Mouse (Mus musculus): Measurements from ENCODE around the gene Eif1ad.
A peak's percentile ranks its signal among the peaks of the same experiment; 100 is the strongest.
"Not testable (repeated sequence)": the region's sequence is repeated elsewhere in the genome, so short reads cannot be mapped to it uniquely, and the experiment has no call there.

Gene Eif1ad

DNA sequence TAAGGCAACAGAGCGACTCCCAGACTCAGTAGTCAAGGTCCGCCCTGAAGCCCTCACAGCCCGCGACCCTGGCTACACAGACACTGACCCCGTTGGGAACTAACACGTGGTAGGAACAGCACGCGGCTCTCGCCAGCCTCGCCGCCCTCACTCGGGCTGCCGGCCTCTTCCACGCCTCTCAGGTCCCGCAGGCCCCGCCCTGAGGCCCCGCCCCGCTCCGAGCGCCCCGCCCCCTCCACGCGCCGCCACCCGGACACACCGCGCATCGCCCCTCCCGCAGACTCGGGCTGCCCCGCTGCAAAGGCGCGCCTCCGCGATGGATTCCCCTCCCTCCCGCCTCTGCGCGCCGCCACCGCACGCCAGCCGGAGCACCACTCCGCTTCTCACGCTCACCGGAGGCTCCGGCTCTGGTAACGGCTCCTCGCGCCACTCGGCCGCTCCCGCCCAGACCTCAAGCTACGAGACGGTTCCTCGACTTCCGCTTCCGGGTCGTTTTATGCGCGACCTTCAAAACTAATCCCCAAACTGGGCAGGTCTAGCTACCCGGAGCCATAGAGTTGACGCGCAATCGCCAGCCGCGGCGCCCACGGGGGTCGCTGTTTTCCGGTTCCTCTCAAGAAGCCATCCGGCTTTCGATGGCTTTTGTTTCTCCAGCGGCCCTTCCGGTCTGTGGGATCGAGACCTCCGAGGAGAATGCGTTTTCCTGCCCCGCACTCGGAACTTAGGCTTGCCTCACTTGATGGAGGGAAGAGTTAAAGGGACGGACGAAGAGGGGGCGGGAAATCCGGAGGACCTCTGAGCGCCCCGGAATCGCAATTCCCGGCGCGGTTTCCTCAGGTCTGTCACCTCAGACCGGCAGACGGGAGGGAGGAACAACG is at the start of gene Eif1ad:
Eif1ad (plus strand) TSS at position 567 of the 878 bp plus-strand sequence.
- peak; percentile 94 for DNase-seq (ENCODE audit: low spot score)

- DNase-seq (ENCODE audit: low spot score): no peak
These were observed 42.7 kb upstream of the Eif1ad start for GRCm38 (mm10) chr19:5323801-5324200.

- no peak for DNase-seq (ENCODE audit: low spot score)
These were observed 38.6 kb upstream of the Eif1ad start for GRCm38 (mm10) chr19:5327970-5328369.

DNA sequence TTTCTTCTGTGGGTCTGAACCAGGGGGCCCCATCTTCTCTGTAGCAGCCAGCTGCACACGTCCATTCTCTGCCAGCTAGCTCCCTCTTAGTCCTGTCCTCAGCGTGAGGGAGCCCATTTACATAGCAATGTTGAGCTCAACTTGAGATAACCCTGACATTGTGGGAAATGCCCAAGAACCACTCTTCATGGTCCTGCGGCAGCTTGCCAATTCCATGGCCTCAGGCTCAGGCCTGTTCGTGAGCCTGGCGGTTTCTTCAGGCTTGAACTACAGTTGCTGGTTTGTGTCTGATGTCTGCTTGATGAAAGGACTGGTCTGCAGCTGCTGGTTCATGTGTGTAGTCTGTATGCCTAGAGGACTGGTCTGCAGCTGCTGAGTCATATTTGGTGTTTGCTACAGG is 31.8 kb upstream of the Eif1ad start:
- no peak for DNase-seq (ENCODE audit: low spot score)

GRCm38 (mm10) chr19:5335441-5335840 is 31.1 kb upstream of the Eif1ad start, which contains the start of gene Catsper1:
Gene Catsper1 (plus strand): TSS chr19:5335741.
- DNase-seq (ENCODE audit: low spot score): no peak

- DNase-seq (ENCODE audit: low spot score): peak; percentile 54
These were observed 28.6 kb upstream of the Eif1ad start for GRCm38 (mm10) chr19:5337975-5338374.

DNA sequence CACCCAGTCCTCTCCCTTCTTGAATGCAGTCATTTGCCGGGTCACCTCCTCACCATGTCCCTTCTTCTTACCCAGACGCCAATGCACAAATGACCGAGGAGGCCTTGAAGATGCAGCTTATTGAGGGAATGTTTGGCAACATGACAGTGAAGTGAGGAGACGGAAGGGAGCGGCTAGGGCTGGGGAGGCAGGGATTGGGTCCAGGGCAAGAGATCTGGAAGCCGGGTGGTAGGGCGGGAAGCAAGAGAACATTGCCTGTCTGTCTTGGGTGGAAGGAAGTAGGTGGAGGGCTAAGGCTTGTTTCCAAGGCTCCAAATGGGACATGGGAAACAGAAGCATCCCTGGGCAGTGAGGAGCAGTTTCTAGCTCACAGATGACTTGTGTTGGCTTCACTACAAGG is 25.2 kb upstream of the Eif1ad start:
- DNase-seq (ENCODE audit: low spot score): no peak

DNA sequence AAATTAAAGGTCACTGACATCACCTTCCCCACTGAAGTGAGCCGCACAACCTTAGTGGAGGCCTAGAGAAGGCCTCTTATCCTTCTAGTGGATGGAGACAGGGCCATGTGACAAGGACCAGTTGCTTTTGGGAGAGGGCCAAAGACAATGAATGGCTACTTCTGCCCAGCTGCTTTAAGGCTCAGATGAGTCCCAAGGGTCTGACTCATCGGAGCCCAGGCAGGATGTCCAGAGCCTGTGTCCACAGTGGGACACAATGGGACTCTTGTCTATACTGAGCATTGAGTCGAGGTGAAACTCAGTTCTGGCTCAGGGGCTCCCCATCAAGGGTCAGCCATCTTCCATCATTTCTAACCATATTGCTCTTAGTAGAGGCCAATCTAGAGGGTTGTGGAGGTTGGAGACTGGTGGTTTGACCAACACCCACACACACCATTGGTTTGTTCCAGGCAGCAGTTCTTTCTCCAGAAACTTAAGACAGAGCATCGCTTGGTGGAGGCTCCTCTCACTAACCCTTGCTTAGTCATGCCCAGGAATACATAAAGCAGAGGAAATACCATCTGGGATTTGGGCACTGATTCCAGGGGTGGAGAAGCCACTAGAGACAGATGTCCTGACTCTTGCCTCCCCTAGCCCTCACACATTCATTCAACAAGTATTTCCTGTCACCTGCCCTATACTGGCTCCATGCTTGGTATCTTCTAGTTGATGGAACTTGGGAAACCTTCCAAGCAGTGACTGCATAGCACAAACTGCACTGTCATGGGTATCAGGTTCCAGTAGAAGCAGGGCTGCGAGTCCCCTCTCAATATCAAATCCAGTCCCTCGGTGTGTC is 21.0 kb upstream of the Eif1ad start:
- DNase-seq (ENCODE audit: low spot score): no peak

- DNase-seq (ENCODE audit: low spot score): no peak
These were observed 18.5 kb upstream of the Eif1ad start for GRCm38 (mm10) chr19:5348064-5348463.

- DNase-seq (ENCODE audit: low spot score): no peak
These were observed 17.7 kb upstream of the Eif1ad start for GRCm38 (mm10) chr19:5348526-5349501.

- DNase-seq (ENCODE audit: low spot score): not testable (repeated sequence)
These were observed 17.1 kb upstream of the Eif1ad start, which contains the start of gene Cst6 for GRCm38 (mm10) chr19:5349502-5349873. Gene Cst6 (minus strand): TSS chr19:5349574.

GRCm38 (mm10) chr19:5353609-5354008 is 12.9 kb upstream of the Eif1ad start:
- no peak for DNase-seq (ENCODE audit: low spot score)

DNA sequence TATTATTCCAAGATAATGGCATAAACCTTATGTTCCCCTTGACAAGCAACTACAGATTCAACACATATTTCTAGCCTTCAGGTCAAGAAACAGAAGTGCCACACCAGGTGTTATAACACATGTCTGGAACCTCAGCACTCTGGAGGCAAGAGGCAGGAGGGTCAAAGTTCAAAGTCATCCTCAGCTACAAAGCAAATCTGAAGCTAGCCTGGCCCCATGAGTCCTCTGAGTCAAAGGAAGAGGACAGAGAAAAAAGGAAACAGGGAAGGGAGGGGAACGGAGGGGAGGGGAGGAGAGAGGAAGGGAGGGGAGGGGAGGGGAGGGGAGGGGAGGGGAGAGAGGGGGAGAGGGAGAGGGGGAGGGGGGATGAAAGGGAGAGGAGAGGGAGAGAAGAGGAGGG is 10.5 kb upstream of the Eif1ad start:
- DNase-seq (ENCODE audit: low spot score): no peak

DNA sequence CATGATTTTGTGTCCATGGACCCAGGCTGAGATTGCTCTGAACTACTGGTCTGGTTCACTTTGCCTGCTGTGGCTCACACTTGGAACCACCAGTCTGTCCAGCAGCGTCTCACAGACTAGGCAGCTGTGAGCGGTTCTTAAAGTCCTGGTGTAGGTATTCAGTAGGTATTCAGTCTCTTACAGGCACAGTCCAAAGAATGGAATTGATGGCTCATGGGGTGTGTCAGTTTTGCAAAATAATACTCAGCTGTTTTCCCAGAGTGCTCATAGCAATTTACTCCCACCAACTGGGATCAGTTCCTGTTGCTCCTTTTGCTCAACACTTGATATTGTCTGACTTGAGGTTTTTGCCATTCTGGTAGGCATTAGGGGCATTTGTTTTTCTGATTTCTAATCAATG is 4.4 kb upstream of the Eif1ad start:
- no peak for DNase-seq (ENCODE audit: low spot score)

GRCm38 (mm10) chr19:5364124-5364523 is 2.4 kb upstream of the Eif1ad start:
- DNase-seq (ENCODE audit: low spot score): no peak

- no peak for DNase-seq (ENCODE audit: low spot score)
These were observed 790 bp upstream of the Eif1ad start for GRCm38 (mm10) chr19:5365751-5366150.

DNA sequence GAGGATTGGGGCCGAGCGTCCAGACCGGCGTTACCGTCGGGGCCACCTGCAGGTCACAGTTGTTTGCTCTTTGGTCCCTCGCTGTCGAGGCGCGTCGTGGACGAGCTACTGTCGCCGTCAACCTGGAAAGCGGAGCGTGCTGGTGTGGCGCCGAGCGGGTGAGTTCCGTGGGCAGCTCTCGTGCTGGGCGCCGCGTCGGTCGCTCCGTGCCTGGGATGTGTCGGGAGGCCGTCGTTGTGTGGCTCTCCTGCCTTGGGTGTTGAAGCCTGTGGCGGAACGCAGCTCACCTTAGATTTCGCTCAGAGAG is 465 bp downstream of the Eif1ad start, which contains the start of gene Banf1:
Banf1 (minus strand) TSS at position 116 of the 307 bp plus-strand sequence.
- no peak for DNase-seq (ENCODE audit: low spot score)

GRCm38 (mm10) chr19:5367455-5367854 is 914 bp downstream of the Eif1ad start:
- DNase-seq (ENCODE audit: low spot score): no peak

GRCm38 (mm10) chr19:5370932-5371331 is 4.4 kb downstream of the Eif1ad start:
- no peak for DNase-seq (ENCODE audit: low spot score)

- no peak for DNase-seq (ENCODE audit: low spot score)
These were observed 6.2 kb downstream of the Eif1ad start for GRCm38 (mm10) chr19:5372724-5373123.

DNA sequence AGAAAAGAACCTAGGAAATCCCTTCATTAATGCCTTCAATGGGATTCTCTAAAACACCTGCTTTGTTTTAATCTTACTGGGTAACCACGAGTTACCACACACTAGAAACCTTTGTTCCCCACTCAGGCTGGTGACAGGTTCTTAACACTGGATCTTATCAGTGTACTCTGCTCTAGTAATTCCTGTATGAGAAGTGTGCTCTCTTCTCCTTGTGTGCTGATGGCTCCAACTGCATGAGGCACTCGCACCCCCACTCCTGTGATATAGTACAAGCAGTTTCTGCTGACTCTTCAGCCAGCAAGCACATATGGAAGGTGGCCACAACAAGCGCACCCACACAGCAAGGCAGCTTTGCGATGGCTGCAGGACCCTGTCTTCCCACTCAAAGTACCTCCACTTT is 7.6 kb downstream of the Eif1ad start:
- DNase-seq (ENCODE audit: low spot score): no peak

GRCm38 (mm10) chr19:5374748-5375147 is 8.2 kb downstream of the Eif1ad start:
- no peak for DNase-seq (ENCODE audit: low spot score)

Data from spleen, adult 12 weeks (tissue).